Mouse (Mus musculus): ENCODE results near the gene Gm45062.

DNA sequence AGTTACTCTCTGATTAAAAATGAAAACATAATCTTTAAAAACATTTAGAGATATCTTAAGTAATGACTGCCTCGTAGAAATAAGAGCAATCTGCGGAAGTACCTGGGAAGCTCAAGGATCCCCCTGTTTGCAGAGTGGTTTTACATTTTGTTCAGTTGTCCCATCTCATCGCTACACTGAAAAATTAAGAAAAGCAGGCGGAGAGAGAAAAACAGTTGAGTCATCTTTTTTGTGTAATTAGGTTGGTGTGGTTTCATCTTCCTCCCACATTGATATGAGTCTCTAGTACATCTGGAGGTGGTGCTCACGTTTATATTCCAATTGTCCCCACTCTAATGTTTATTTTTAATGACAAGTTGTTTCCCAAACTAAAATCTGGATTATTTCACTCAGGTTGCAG is 265.5 kb downstream of the Gm45062 start:
- TF ChIP-seq POLR2A (IDR thresholded peaks at IDR 0.05; ENCODE audit: low read depth, low read length) = no peak
- TF ChIP-seq CTCF (conservative IDR thresholded peaks at IDR 0.05; ENCODE audit: insufficient read depth, insufficient read length, low read depth, low read length) = no peak
